Mouse (Mus musculus) spleen, adult 2 months (tissue): ENCODE data around the gene Nyap2.

Experiments used
- CTCF ChIP-seq: fragments of 200-500 bp; IDR thresholded peaks from 2 replicates; pipeline ENCODE4 v1.5.1; 2011; ENCODE audit warnings: mild to moderate bottlenecking, inconsistent platforms; ENCODE audit not compliant: insufficient read depth, insufficient read length, insufficient replicate concordance; ENCODE audit errors: extremely low read depth
- POLR2A ChIP-seq: fragments of 200-500 bp; IDR thresholded peaks from 2 replicates; pipeline ENCODE4 v1.6.1; 2011; ENCODE audit warnings: low read depth, low read length, inconsistent platforms

DNA sequence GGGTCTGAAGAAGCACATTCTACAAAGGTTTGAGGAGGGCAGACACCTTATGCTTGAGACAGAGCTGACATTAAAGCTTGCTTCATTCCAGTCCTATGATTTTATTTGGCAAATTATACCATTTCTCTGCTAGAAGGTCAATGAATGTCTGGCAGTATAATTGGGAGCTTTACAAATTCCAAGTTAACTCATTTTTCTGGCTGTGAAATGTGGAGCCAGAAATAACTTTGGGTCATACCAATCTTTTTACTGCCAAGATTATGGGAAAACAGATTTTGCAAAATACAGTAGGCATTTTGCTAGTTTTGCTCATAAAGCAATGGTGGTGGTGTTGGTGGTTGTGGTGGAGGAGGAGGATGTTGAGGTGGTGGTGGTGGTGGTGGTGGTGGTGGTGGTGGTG lies 96.0 kb downstream of the Nyap2 start:
- TF ChIP-seq POLR2A (no peak), CTCF (no peak)
